Mouse (Mus musculus) MEL-GATA-1-ER (cell line): Measurements from ENCODE around the gene Cpeb4.
A peak's percentile ranks its signal among the peaks of the same experiment; 100 is the strongest.

Experiments used
- DNase-seq: peaks from one replicate; pipeline ENCODE4 v3.0.0-alpha.2; 2012; ENCODE audit warnings: low read depth; ENCODE audit errors: extremely low read depth

Cpeb4 gene

GRCm38 (mm10) chr11:31896905-31897304 is 24.9 kb downstream of the Cpeb4 start:
- no peak for DNase-seq

- no peak for DNase-seq
Measured at GRCm38 (mm10) chr11:31899166-31899565, 27.2 kb downstream of the Cpeb4 start.

- no peak for DNase-seq
Measured at GRCm38 (mm10) chr11:31900736-31901135, 28.7 kb downstream of the Cpeb4 start.

- no peak for DNase-seq
Measured at GRCm38 (mm10) chr11:31902251-31903001, 30.4 kb downstream of the Cpeb4 start.

- no peak for DNase-seq
Measured at GRCm38 (mm10) chr11:31906499-31906898, 34.5 kb downstream of the Cpeb4 start.

GRCm38 (mm10) chr11:31907650-31908049 is 35.6 kb downstream of the Cpeb4 start:
- no peak for DNase-seq

GRCm38 (mm10) chr11:31912958-31913357 is 40.9 kb downstream of the Cpeb4 start:
- DNase-seq, result no peak

GRCm38 (mm10) chr11:31917769-31918168 is 45.8 kb downstream of the Cpeb4 start:
- DNase-seq, result no peak

- no peak for DNase-seq
Measured at GRCm38 (mm10) chr11:31930051-31930450, 58.0 kb downstream of the Cpeb4 start.

GRCm38 (mm10) chr11:31935652-31936051 is 63.6 kb downstream of the Cpeb4 start:
- no peak for DNase-seq

GRCm38 (mm10) chr11:31936910-31937525 is 65.0 kb downstream of the Cpeb4 start:
- no peak for DNase-seq

GRCm38 (mm10) chr11:31940898-31941639 is 69.1 kb downstream of the Cpeb4 start:
- no peak for DNase-seq

GRCm38 (mm10) chr11:31941640-31942638 is 69.9 kb downstream of the Cpeb4 start:
- DNase-seq, result no peak

- no peak for DNase-seq
Measured at GRCm38 (mm10) chr11:31945471-31945870, 73.5 kb downstream of the Cpeb4 start.

- DNase-seq, result peak; percentile 16
Measured at GRCm38 (mm10) chr11:31948462-31949330, 76.7 kb downstream of the Cpeb4 start.

GRCm38 (mm10) chr11:31949331-31949785 is 77.3 kb downstream of the Cpeb4 start:
- peak; percentile 55 for DNase-seq

GRCm38 (mm10) chr11:31960071-31960470 is 88.1 kb downstream of the Cpeb4 start:
- no peak for DNase-seq

- DNase-seq, result no peak
Measured at GRCm38 (mm10) chr11:31963993-31964392, 92.0 kb downstream of the Cpeb4 start.

- DNase-seq, result no peak
Measured at GRCm38 (mm10) chr11:31965256-31966134, 93.5 kb downstream of the Cpeb4 start, which contains the start of gene 4930524B15Rik. Gene 4930524B15Rik (plus strand): TSS chr11:31965592.
